Mouse (Mus musculus) lung, postnatal 0 days (tissue): Measurements from ENCODE around the gene Vmn1r192. TPM values are rescaled to one million over a fixed set of nuclear protein-coding genes. Genes with fewer than 3 reads are reported as not detected.
"Not testable (repeated sequence)": the region's sequence is repeated elsewhere in the genome, so short reads cannot be mapped to it uniquely, and the experiment has no call there.

Experiments
- ATAC-seq: fragments of 200-750 bp; cut with Nextera tagmentation; 2 replicates; pipeline ENCODE4 v1.8.0; 2017; ENCODE audit warnings: moderate library complexity
- DNase-seq: peaks from one replicate; pipeline ENCODE4 v3.0.0-alpha.2; 2016; ENCODE audit warnings: low spot score
- H3K27ac ChIP-seq: fragments of 300-500 bp; sonication (generic); 2 replicates; pipeline ENCODE4 v1.5.1; 2014; ENCODE audit warnings: antibody characterized with exemption, mild to moderate bottlenecking, low read length, mixed read lengths
- H3K27me3 ChIP-seq: fragments of 300-500 bp; sonication (generic); replicated peaks from 2 replicates; pipeline ENCODE4 v1.6.1; 2014; ENCODE audit warnings: low read length, mixed read lengths; ENCODE audit not compliant: insufficient read depth
- H3K36me3 ChIP-seq: fragments of 300-500 bp; sonication (generic); 2 replicates; pipeline ENCODE4 v1.6.1; 2014; ENCODE audit warnings: low read length, mixed read lengths; ENCODE audit not compliant: insufficient read depth
- H3K4me1 ChIP-seq: fragments of 300-500 bp; sonication (generic); 2 replicates; pipeline ENCODE4 v1.6.1; 2014; ENCODE audit warnings: antibody characterized with exemption, low read depth, low read length, mixed read lengths; ENCODE audit not compliant: insufficient read depth
- H3K4me2 ChIP-seq: fragments of 300-500 bp; sonication (generic); replicated peaks from 2 replicates; pipeline ENCODE4 v1.6.1; 2014; ENCODE audit warnings: low read depth, mild to moderate bottlenecking, low read length, moderate library complexity, mixed read lengths
- H3K4me3 ChIP-seq: fragments of 300-500 bp; sonication (generic); 2 replicates; pipeline ENCODE4 v1.5.1; 2014; ENCODE audit warnings: low read depth, low read length
- H3K9ac ChIP-seq: fragments of 300-500 bp; sonication (generic); replicated peaks from 2 replicates; pipeline ENCODE4 v1.6.1; 2014; ENCODE audit warnings: low read depth, mild to moderate bottlenecking
- H3K9me3 ChIP-seq: fragments of 300-500 bp; sonication (generic); 2 replicates; pipeline ENCODE4 v1.6.1; 2016; ENCODE audit warnings: low read length, mixed read lengths
- CTCF ChIP-seq: IDR thresholded peaks from 2 replicates; pipeline ENCODE4 v1.5.1; 2016; ENCODE audit warnings: antibody characterized with exemption, mild to moderate bottlenecking
- EP300 ChIP-seq: IDR thresholded peaks from 2 replicates; pipeline ENCODE4 v1.6.1; 2016; ENCODE audit warnings: antibody characterized with exemption, mild to moderate bottlenecking, control low read depth
- WGBS: fragments of 180-500 bp; shearing (Covaris S2); extraction: QIAGEN DNeasy Blood & Tissue Kit; methylation state at CpG from one replicate; pipeline ENCODE4 v1.1.7; 2014; 5-methylcytosine and 5-hydroxymethylcytosine counted together
- polyA plus RNA-seq: library from polyadenylated mRNA; unstranded; fragments of >200 nt; fragmentation: Nextera tagmentation; extraction: Ambion mirVana; gene quantifications from 2 replicates; pipeline ENCODE4 v1.2.1, GENCODE M21; 2015

Gene Vmn1r192
- not detected in 2 replicates for polyA plus RNA-seq

- ATAC-seq (no peak), DNase-seq (no peak)
- Histone ChIP-seq H3K36me3 (no peaks in the 10 kb centered on the region), H3K4me3 (no peak within 1 kb of the TSS), H3K27ac (no peak within 1 kb of the TSS), H3K9me3 (no peaks in the 10 kb centered on the region), H3K4me2 (no peak within 1 kb of the TSS), H3K9ac (no peak within 1 kb of the TSS), H3K4me1 (no peaks in the 10 kb centered on the region), H3K27me3 (no peaks in the 10 kb centered on the region)
- TF ChIP-seq EP300 (no peak), CTCF (no peak)
These were observed at the start of gene Vmn1r192 for GRCm38 (mm10) chr13:22191041-22191440. Gene Vmn1r192 (minus strand): TSS chr13:22191141.

- WGBS: 57% methylated on average over 1 of the region's 1 CpGs
- ATAC-seq, DNase-seq: not testable (repeated sequence)
These were observed 32.1 kb upstream of the Vmn1r192 start, which contains the start of gene Vmn1r193 for GRCm38 (mm10) chr13:22223060-22223459. Gene Vmn1r193 (minus strand): TSS chr13:22223160.

DNA sequence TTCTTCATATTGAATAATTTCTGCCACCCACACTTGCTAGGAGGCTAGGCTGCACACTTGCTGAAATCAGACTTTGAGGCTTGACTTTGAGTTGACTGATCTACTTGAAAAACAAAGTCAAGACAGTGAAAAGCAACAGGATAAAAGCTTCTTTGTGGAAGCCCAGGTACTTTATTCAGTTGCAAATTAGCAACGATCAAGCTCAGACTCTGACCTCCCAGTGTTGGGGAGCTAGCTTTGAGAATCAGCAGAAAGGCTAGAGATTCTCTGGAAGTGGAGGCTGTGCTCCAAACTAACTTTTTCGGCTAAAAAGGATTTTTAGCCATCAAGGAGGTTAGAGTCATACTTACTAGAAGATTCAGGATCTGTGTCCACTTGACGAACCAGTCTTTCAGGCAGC lies 1.8 kb upstream of the Vmn1r192 start:
- not testable (repeated sequence) for H3K27me3 ChIP-seq, H3K27ac ChIP-seq, H3K4me3 ChIP-seq, H3K36me3 ChIP-seq, H3K9ac ChIP-seq, H3K4me2 ChIP-seq, ATAC-seq, DNase-seq, H3K9me3 ChIP-seq, H3K4me1 ChIP-seq
- 83% methylated on average over 3 of the region's 3 CpGs for WGBS

More at GRCm38 (mm10) chr13:22223060-22223459, 32.1 kb upstream of the Vmn1r192 start, which contains the start of gene Vmn1r193:
- not testable (repeated sequence) for H3K27me3 ChIP-seq, H3K4me2 ChIP-seq, H3K9me3 ChIP-seq, H3K27ac ChIP-seq, H3K4me1 ChIP-seq, H3K36me3 ChIP-seq, H3K4me3 ChIP-seq, H3K9ac ChIP-seq

- Histone ChIP-seq H3K9me3 (no peaks in the 10 kb centered on the region), H3K36me3 (no peaks in the 10 kb centered on the region), H3K27me3 (no peaks in the 10 kb centered on the region), H3K9ac (no peak overlapping the region), H3K4me2 (no peak overlapping the region), H3K27ac (no peak overlapping the region), H3K4me1 (no peaks in the 10 kb centered on the region), H3K4me3 (no peak overlapping the region)
- WGBS: 73% methylated on average over 2 of the region's 2 CpGs
- ATAC-seq (no peak), DNase-seq (no peak)
- TF ChIP-seq CTCF: no peak
- no peak for TF ChIP-seq EP300
These were observed 556 bp downstream of the Vmn1r192 start for GRCm38 (mm10) chr13:22190385-22190784.

GRCm38 (mm10) chr13:22189313-22189712 lies 1.6 kb downstream of the Vmn1r192 start:
- Histone ChIP-seq H3K36me3 (no peaks in the 10 kb centered on the region), H3K27ac (no peak overlapping the region), H3K9me3 (no peaks in the 10 kb centered on the region), H3K27me3 (no peaks in the 10 kb centered on the region), H3K4me2 (no peak overlapping the region), H3K4me1 (no peaks in the 10 kb centered on the region), H3K4me3 (no peak overlapping the region), H3K9ac (no peak overlapping the region)
- TF ChIP-seq EP300: no peak
- no peak for TF ChIP-seq CTCF
- 21% methylated on average over 2 of the region's 2 CpGs for WGBS
- DNase-seq (no peak), ATAC-seq (no peak)

DNA sequence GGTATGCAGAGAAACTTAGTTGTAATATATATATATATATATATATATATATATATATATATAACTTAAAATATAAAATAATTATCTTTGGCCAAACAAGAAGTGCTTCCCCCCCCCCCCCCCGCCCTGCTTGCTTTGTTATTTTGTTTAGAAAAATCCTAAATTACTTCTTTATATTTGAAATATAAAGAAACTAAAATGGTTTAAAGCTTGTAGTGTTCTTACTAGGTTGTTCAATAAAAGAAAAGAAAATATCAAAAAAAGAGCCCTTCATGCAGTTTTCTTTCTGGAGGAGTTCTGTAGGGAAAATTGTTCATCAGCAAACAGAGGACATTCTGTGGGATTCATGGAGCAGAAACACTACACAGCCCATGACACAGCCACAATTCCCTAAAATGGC lies 7.1 kb downstream of the Vmn1r192 start, which contains the start of gene Vmn1r191:
Gene Vmn1r191, minus strand, starts transcription at position 101 of the 400 bp plus-strand sequence.
- Histone ChIP-seq H3K27me3 (no peaks in the 10 kb centered on the region), H3K27ac (no peak within 1 kb of the TSS), H3K36me3 (no peaks in the 10 kb centered on the region), H3K9me3 (no peaks in the 10 kb centered on the region), H3K4me3 (no peak within 1 kb of the TSS), H3K4me1 (no peaks in the 10 kb centered on the region), H3K9ac (no peak within 1 kb of the TSS), H3K4me2 (no peak within 1 kb of the TSS)
- TF ChIP-seq EP300 (no peak), CTCF (no peak)
- WGBS: 70% methylated on average over 1 of the region's 1 CpGs
- DNase-seq: no peak
- no peak for ATAC-seq

GRCm38 (mm10) chr13:22168416-22168815 lies 22.5 kb downstream of the Vmn1r192 start:
- no peak for ATAC-seq
- H3K4me1 ChIP-seq: no peaks in the 10 kb centered on the region
- H3K4me3 ChIP-seq: no peak overlapping the region
- DNase-seq: no peak
- no peaks in the 10 kb centered on the region; the same call in 1 of the 2 replicates for H3K9me3 ChIP-seq
- TF ChIP-seq CTCF: no peak
- no peak for TF ChIP-seq EP300
- 89% methylated on average over 15 of the region's 15 CpGs for WGBS
- no peaks in the 10 kb centered on the region for H3K36me3 ChIP-seq
- no peaks in the 10 kb centered on the region for H3K27me3 ChIP-seq
- H3K4me2 ChIP-seq: no peak overlapping the region
- no peak overlapping the region for H3K27ac ChIP-seq
- no peak overlapping the region for H3K9ac ChIP-seq

- H3K4me1 ChIP-seq, DNase-seq, H3K4me3 ChIP-seq, H3K27me3 ChIP-seq, H3K9me3 ChIP-seq, ATAC-seq, H3K4me2 ChIP-seq, H3K27ac ChIP-seq, H3K9ac ChIP-seq, H3K36me3 ChIP-seq: not testable (repeated sequence)
- 59% methylated on average over 5 of the region's 5 CpGs for WGBS
These were observed 54.2 kb downstream of the Vmn1r192 start for GRCm38 (mm10) chr13:22136495-22137293.
